Mouse (Mus musculus) heart, postnatal 10 days (tissue): Measurements from ENCODE around the gene Mau2. TPM values are rescaled to one million over a fixed set of nuclear protein-coding genes. Genes with fewer than 3 reads are reported as not detected.
"Not testable (repeated sequence)": the region's sequence is repeated elsewhere in the genome, so short reads cannot be mapped to it uniquely, and the experiment has no call there.

Experiments
- DNase-seq, 2 experiments: peaks; one replicate each; pipeline ENCODE4 v3.0.0; 2021
- intact Hi-C: fragments of 180-260 bp; cut with DNase I; formaldehyde crosslinking; loops from one replicate; pipeline ENCODE4 v1.15.1; 2025
- total RNA-seq, 2 experiments: library from RNA; stranded (reverse); gene quantifications; 2 replicates each; pipeline ENCODE4 v1.2.3; 2021

Gene Mau2
- 10 to 100 TPM; 43.3 to 44.2 TPM for total RNA-seq

GRCm38 (mm10) chr8:70042583-70043455, at the start of gene Mau2, which contains the start of gene Sugp1:
Gene Mau2, minus strand, starts transcription at chr8:70042734.
Gene Sugp1, plus strand, starts transcription at chr8:70042813.
- intact Hi-C loops = loop anchor here (2.0 kb wide), 1 partner anchor 46 kb away; the partner anchor contains the start of gene Gatad2a
- peak; percentile 98 for DNase-seq

GRCm38 (mm10) chr8:70089296-70089960, 46.9 kb upstream of the Mau2 start:
- no peak for DNase-seq
- intact Hi-C loops = loop anchor here (5.0 kb wide), 2 partner anchors 78 to 133 kb away; no protein-coding TSS in a partner anchor

DNA sequence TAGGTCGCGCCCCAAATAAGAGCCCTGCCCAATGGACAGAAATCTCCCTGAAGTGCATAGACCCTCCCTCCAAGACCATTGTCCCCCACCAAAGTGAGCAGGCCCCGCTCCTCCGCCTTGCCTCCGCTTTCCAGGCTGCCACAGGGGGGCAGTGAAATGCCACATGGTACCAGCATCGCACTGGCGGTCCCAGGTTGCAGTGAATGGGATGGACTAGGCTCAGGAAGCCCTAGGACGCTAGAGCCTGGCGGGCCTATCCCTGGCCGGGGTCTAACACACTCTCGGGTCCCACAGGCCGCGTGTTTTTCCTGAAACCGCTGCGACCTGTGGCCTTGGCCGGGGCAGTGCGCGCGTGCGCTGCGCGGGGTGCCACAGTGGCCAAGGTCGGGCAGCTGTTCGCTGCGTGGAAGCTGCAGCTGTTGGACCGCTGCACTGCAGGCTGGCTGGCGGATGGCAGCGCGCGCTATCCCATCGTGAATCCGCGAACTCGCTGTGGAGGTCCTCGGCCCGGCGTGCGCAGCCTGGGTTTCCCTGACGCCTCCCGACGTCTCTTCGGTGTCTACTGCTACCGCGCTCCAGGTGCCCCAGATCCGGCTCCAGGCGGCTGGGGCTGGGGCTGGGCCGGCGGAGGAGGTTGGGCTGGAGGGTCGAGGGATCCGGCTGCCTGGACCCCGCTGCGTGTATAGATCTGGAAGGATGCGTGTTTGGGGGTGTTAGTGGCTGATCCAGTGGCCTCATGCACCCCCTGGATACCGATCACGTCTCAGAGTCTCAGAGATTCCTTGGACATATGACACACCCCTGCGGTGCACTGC, 45.5 kb upstream of the Mau2 start:
- intact Hi-C loops = loop anchor here (5.0 kb wide), 2 partner anchors 79 to 134 kb away; no protein-coding TSS in a partner anchor
- peak; percentile 53 to 55 for DNase-seq

DNA sequence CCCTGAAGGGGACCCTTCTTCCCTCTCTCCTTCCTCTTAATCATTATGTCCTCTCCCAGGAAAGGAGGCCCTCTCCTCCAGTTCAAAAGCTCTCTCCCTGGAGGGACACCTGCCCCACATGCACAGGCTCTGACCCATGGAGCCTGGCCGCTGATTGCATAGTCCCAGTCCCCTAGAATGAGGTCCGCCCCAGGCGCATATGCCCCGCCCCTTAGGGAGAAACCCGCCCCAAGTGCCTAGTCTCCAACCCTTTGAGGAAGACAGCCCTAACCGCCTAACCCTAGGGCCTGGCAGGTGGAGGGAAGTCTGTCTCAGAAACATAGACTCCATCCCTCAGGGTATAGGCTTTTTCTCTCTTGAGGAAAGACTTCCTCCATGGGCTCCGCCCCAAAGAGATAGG, 44.7 kb upstream of the Mau2 start:
- intact Hi-C loops = loop anchor here (5.0 kb wide), 2 partner anchors 80 to 135 kb away; no protein-coding TSS in a partner anchor
- DNase-seq = no peak

- intact Hi-C loops = loop anchor here (5.0 kb wide), 2 partner anchors 81 to 136 kb away; no protein-coding TSS in a partner anchor
- no peak for DNase-seq
Observed at GRCm38 (mm10) chr8:70086151-70086550, 43.6 kb upstream of the Mau2 start.

DNA sequence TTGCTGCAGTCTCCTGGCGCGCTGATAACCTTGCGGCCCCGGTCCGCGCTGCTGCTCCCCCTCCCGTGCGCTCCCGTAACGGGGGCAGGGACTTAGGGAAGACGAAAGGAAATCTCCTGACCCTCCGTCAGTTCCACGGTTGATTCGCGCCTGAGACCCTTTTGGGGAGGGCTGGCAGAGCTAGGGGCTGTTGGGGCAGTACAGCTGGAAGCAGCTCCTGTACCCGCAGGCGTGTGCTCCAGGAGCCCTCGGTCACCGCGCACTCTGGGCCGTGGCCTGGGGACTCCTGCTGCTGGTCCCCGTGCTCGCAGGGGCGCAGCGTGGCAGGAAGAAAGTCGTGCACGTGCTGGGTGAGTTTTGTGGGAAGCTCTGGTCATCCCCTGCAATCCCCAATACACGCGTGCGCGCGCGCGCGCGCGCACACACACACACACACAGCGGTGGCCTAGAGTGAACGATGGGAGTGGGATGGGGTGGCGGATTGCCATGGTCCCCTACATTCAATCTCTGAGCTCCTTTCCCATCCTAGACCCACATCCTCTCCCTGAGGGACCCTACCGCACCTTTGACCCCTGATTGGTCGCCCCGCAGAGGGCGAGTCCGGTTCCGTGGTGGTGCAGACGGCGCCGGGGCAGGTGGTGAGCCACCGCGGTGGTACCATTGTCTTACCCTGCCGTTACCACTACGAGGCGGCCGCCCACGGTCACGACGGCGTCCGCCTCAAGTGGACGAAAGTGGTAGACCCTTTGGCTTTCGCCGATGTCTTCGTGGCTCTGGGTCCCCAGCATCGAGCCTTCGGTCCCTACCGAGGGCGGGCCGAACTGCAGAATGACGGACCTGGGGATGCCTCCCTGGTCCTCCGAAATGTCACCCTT, 41.9 kb upstream of the Mau2 start:
- intact Hi-C loops = loop anchor here (5.0 kb wide), 2 partner anchors 83 to 138 kb away; no protein-coding TSS in a partner anchor
- no peak for DNase-seq

GRCm38 (mm10) chr8:70083285-70083684, 40.8 kb upstream of the Mau2 start, which contains the start of gene Hapln4:
Gene Hapln4, plus strand, starts transcription at chr8:70083457.
- intact Hi-C loops = no loop called here

DNA sequence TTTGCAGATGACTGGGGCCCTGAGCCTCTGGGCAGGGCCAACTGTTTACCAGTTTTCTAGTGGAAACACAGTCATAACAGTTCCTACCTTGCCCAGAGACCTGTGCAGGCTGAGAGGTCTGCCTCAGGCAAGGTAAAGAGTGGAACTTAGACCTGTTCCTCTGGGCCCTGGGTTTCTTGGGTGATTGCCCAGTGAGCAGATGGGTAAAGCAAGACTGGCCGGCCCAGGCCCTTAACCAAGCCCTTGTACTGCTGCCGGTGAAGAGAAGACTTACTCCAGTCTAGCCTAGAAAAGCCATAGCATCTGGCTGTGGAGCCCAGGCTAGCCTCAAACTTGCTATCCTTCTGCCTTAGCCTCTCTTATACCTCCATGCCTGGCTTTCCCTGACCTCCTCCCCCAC, 39.4 kb upstream of the Mau2 start:
- intact Hi-C loops = no loop called here
- no peak for DNase-seq

More at GRCm38 (mm10) chr8:70083285-70083684, 40.8 kb upstream of the Mau2 start, which contains the start of gene Hapln4:
- peak in 1 of 2 experiments; percentile 34 for DNase-seq

GRCm38 (mm10) chr8:70073682-70074081, 31.1 kb upstream of the Mau2 start:
- DNase-seq = no peak

GRCm38 (mm10) chr8:70073120-70073519, 30.6 kb upstream of the Mau2 start:
- intact Hi-C loops = no loop called here
- DNase-seq = no peak

More at GRCm38 (mm10) chr8:70073682-70074081, 31.1 kb upstream of the Mau2 start:
- intact Hi-C loops = no loop called here

DNA sequence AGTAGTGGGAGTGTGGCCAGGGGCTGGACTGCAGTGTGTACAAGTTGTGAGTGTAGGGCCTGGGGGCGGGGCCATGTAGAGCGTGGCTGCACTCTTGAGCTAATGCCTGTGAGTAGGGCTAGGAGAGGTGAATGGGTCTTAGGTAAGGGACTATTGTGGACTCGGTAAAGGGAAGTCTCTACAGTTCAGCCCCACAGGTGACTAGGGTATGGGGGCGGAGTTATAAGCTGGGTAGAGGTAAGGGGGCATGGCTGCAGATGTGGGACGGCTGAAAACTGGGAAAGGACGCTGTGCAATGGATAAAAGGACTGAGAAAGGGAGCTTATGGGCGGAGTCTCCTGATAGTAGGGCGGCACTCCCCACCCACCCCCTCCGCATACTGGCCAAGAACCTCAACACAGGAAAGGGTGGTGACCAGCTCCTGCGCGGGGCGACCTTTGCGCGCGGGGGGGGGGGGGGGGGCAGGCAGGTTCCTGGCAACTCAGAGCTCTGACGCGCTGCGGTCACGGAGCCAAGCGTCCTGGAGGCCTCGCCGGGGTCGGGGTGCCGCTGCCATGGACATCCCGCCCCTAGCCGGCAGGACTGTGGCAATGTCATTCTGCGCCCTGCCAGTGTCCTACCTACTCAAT, 30.0 kb upstream of the Mau2 start, which contains the start of gene Tm6sf2:
Gene Tm6sf2 (plus strand): TSS at position 484 of the 629 bp plus-strand sequence.
- peak; percentile 51 to 60 for DNase-seq

DNA sequence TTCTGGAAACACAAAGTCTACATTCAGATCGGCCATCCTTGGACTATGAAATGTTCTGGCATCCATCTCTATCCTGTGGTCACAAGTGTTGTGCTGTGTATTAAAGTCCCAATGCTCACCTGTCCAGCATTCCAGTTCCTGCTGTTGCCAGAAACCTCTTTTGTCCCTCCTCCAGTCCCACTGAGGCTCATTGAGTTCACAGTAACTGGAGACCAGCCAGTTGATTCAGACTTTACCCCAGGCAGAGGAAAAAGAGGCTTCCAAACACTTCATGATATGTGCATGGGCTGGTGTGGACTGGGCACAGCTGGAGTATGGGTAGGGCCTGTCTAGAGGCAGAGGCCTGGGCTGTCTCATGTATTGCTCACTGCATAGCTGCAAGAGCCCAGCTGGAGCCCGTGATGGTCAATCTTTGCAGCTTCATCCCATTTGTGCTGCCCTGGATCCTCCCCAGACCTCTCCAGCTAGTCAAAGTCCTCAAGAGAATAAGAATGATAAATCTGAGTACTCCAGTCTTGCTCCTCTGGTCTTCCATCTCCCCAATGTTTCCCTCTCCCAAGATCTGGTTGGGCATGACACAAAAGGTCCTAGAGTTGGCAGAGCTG, 29.4 kb upstream of the Mau2 start:
- no peak for DNase-seq
- intact Hi-C loops = no loop called here

More for the DNA sequence above, 30.0 kb upstream of the Mau2 start, which contains the start of gene Tm6sf2:
- intact Hi-C loops = no loop called here

DNA sequence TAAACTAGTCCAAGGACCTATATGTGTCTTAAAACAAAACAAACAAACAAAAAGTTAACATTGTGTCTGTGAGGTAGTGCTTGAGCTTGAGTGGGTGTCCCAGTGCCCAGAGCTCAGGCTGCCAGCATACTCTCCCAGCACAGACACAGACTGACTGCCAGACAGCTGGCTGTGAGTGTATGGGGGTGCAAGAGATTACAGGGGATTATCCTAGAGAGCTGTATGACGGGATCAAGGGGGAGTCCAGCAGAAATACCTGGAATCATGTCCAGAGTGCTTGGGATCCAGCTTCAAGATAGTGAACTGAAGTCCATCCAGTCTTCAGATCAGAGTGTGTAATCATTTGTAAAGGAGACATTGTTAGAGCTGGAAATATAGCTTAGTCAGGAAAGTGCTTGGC, 15.2 kb upstream of the Mau2 start:
- intact Hi-C loops = no loop called here

DNA sequence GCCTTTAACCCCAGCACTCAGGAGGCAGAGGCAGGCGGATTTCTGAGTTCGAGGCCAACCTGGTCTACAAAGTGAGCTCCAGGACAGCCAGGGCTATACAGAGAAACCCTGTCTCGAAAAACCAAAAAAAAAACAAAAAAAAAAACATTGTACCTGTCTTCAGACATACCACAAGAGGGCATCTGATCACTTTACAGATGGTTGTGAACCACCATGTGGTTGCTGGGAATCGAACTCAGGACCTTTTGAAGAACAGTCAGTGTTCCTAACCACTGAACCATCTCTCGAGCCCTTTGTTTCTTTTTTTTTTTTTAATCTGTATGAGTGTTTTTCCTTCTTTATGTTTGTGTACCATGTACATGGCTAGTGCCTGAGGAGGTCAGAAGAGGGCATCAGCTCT, 7.9 kb upstream of the Mau2 start:
- intact Hi-C loops = not testable (repeated sequence)

More for the DNA sequence above, 15.2 kb upstream of the Mau2 start:
- DNase-seq = no peak

DNA sequence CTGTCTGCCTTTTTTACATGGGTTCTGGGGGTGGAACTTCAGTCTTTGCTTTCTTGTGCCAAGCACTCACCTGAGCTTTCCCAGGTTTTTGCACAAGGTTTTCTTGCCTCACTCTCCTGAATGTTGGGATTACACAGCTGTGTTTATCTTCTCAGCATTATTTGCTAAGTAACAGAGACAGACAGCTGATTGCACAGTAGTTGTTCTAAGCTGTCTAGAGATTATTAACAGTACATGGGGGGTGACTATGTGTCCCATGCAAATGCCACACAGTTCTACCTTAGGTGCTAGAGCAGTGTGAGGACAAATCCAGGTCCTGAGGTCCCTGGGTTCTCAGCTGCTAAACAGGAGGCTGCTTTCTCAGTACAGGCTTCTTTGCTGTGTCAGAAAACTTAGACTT, 7.1 kb upstream of the Mau2 start:
- intact Hi-C loops = loop anchor here (5.0 kb wide), 1 partner anchor 78 kb away; no protein-coding TSS in a partner anchor
- DNase-seq = no peak

More for the DNA sequence above, 7.9 kb upstream of the Mau2 start:
- not testable (repeated sequence) for DNase-seq

- intact Hi-C loops = loop anchor here (2.0 kb wide), 1 partner anchor 47 kb away; the partner anchor contains the start of gene Gatad2a
- DNase-seq = no peak
Observed at GRCm38 (mm10) chr8:70043996-70044395, 1.5 kb upstream of the Mau2 start.

DNA sequence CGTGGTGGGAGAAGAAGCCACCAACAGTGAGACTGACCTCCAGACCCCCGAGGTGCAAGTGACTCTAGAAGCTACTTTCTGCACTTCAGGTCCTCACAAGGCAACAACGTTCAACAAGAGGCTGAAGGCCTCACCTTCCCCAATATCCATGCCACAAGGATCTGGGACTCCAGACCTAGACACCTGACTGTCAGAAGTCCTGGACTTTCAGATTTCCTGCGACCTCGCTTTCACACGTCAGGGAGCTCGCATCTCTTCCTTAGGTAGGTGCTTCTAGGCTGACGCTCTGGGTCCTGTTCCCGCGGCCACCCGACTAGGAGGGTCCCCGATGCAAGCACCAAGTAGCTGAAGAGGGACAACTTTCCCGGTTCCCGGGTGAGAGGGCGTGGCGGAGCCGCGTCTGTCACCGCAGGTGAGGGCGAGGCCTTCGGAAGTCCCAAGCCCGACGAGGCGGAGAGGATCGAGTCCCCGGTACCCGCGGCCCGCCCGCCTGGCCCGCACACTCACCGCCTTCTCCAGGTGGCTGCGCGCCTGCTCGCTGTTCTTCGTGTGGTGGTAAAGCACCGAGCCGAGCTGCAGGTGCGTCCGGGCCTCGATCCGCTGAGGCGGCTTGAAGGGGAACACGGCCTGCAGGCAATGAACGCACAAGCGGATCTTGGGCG, 518 bp downstream of the Mau2 start:
- intact Hi-C loops = loop anchor here (2.0 kb wide), 1 partner anchor 45 kb away; the partner anchor contains the start of gene Gatad2a
- no peak for DNase-seq
